Mouse (Mus musculus): ENCODE data around the gene Mgam. TPM values are rescaled to one million over a fixed set of nuclear protein-coding genes. Genes with fewer than 3 reads are reported as not detected.

Mgam gene
- polyA plus RNA-seq (2017; shearing (Covaris generic)) = 0.12 TPM

GRCm38 (mm10) chr6:40628406-40629000 is at the start of gene Mgam:
Gene Mgam, plus strand, starts transcription at chr6:40628831.

GRCm38 (mm10) chr6:40585645-40586044 is 43.0 kb upstream of the Mgam start, which contains the start of gene Clec5a:
Gene Clec5a, minus strand, starts transcription at chr6:40585821.

DNA sequence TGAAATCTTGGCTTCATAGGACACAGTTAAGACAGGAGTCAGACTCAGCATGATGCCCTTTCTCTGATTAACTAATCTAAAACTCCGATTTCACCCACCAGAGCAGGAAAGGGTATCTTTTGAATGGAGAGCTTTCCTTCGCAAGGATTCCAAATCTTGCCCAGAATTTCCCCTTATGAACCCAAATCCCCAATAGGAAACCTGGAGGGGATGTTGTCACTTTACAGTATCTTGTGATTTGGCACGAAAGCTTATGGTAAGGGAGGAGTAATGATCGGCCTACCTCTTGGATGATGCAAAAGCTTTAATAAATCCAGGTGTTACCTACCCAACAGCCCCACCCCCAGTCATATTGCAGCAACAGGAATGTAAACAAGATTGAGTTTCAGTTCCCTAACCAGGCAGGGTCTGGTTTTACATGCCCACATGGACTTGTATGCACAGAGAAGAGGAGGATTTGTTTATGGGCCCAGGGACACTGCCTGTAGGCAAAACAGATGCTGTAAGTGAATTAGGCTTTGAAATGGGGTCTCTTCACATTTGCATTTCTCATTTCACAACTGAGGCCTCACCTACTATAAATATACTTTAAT is 15.3 kb upstream of the Mgam start, which contains the start of gene Tas2r138:
Gene Tas2r138 (minus strand): TSS at position 51 of the 593 bp plus-strand sequence.

Other genes with a start within 250 kb of the Mgam start
- 6.7 TPM for gene E330009J07Rik, start 192.7 kb upstream of the Mgam start, polyA plus RNA-seq (2017; shearing (Covaris generic))
- gene Wee2, start 189.7 kb upstream of the Mgam start, polyA plus RNA-seq (2017; shearing (Covaris generic)) = not detected
- gene Ssbp1, start 157.5 kb upstream of the Mgam start, polyA plus RNA-seq (2017; shearing (Covaris generic)) = 135 TPM
- not detected for gene Tas2r137, start 137.6 kb upstream of the Mgam start, polyA plus RNA-seq (2017; shearing (Covaris generic))
- not detected for gene Tas2r108, start 135.3 kb upstream of the Mgam start, polyA plus RNA-seq (2017; shearing (Covaris generic))
- not detected for gene Prss37, start 109.3 kb upstream of the Mgam start, polyA plus RNA-seq (2017; shearing (Covaris generic))
- not detected for gene Olfr461, start 73.8 kb upstream of the Mgam start, polyA plus RNA-seq (2017; shearing (Covaris generic))
- not detected for gene Olfr460, start 59.3 kb upstream of the Mgam start, polyA plus RNA-seq (2017; shearing (Covaris generic))
- gene Clec5a, start 43.0 kb upstream of the Mgam start, polyA plus RNA-seq (2017; shearing (Covaris generic)) = not detected
- gene Tas2r138, start 15.5 kb upstream of the Mgam start, polyA plus RNA-seq (2017; shearing (Covaris generic)) = not detected

Data from activated CD4-positive, CD25-positive, alpha-beta regulatory T cell, adult 9 weeks (primary cell).